Mouse (Mus musculus): ENCODE data around the gene Hmgcr. TPM values are rescaled to one million over a fixed set of nuclear protein-coding genes. Genes with fewer than 3 reads are reported as not detected.

Gene Hmgcr
- polyA plus RNA-seq (2015; fragmentation: Nextera tagmentation; extraction: Ambion mirVana): 25.3 and 26.5 TPM in 2 replicates

DNA sequence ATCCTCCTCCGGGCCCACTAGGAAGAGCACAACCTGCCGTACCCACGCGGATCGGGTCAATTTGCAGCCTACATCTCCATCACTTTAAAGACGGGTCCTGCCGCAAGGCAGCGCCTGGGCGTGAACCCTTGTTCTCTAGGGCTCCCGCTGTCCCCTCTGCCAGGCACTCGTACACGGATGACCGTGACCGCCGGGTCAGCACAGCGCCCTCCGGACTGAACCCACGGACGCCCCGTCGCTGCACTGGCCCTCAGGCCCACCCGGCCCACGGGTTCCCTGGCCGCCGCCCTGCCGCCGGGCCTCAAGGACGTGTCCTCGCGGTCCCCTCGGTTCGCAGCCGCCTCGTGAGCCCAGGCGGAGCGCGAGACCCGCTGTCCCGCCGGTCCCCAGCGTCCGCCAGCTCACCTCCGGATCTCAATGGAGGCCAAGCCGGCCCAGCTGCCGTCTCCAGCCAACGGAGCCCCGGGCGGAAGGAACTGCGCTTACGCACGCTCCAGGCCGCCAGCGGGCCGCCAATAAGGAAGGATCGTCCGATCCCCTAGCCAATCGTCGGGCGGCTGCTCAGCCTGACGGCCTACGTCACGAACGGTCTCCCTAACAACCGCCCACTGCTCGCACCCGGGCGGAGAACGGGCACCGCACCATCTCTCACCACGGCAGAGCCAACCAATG is at the start of gene Hmgcr:
Gene Hmgcr (minus strand): TSS at position 531 of the 672 bp plus-strand sequence.
- no peaks in the 10 kb centered on the region for H3K27me3 ChIP-seq (ENCODE audit: insufficient read depth, low read length)
- H3K9me3 ChIP-seq (ENCODE audit: low read length): no peaks in the 10 kb centered on the region
- peak within 1 kb of the TSS; percentile 93 for H3K27ac ChIP-seq (ENCODE audit: low read depth)
- DNase-seq (peak; percentile 96), ATAC-seq (peak; percentile 99)
- H3K36me3 ChIP-seq (replicated peaks; ENCODE audit: insufficient read depth, low read length): peaks cover 11% of the 10 kb centered on the region
- H3K4me2 ChIP-seq (ENCODE audit: low read depth, low read length): peak within 1 kb of the TSS; percentile 84
- WGBS (ENCODE audit: insufficient replicate concordance): 1% methylated on average over 65 of the region's 70 CpGs
- TF ChIP-seq CTCF (IDR thresholded peaks at IDR 0.05; ENCODE audit: low read depth) (peak; percentile 37), EP300 (IDR thresholded peaks at IDR 0.05; ENCODE audit: low read depth) (no peak)
- peak within 1 kb of the TSS; percentile 94 for H3K4me3 ChIP-seq (ENCODE audit: low read depth, low read length)
- H3K4me1 ChIP-seq (ENCODE audit: insufficient read depth): peaks cover 26% of the 10 kb centered on the region
- H3K9ac ChIP-seq (replicated peaks): peak within 1 kb of the TSS; percentile 92

DNA sequence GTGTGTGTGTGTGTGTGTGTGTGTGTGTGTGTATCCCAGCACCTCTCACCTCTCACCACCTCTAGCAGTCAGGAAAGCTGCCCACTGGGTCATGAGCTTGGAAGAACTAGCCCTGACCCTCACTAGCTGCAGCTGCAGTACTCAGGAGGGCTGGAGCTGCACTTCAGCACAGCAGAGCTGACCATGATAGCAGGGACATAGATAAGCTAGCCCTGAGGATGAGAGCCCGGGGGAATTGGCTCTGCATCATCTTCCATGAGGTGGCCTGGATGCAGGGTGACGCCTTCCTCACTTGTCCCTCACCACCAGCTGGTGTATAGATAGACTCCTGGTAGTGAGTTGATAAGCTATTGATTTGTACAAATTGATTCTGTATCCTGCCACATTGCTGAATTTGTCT is 49.3 kb upstream of the Hmgcr start:
- no peak for TF ChIP-seq EP300 (IDR thresholded peaks at IDR 0.05; ENCODE audit: low read depth)
- TF ChIP-seq CTCF (IDR thresholded peaks at IDR 0.05; ENCODE audit: low read depth): no peak
- no peaks in the 10 kb centered on the region for H3K36me3 ChIP-seq (replicated peaks; ENCODE audit: insufficient read depth, low read length)
- no peak for DNase-seq

DNA sequence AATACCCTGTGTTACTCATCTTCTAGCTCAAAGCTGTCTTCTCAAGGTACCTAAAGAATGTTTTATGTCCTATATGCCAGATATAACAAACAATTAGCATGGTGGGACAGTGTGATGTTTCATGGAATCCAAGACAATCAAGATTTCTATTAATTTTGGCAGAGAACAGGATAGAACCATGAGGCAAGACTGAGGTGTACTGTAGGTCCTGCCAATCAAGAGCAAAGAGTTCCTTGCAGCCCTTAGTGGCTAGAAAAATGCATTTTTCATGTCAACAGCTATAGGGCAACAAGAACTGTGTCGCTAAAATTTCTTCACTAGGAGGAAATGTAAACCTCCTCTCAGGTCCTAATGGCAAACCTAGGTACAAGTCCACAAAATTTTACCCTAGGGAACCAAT is 47.1 kb upstream of the Hmgcr start:
- no peaks in the 10 kb centered on the region for H3K9me3 ChIP-seq (ENCODE audit: low read length)
- WGBS (ENCODE audit: insufficient replicate concordance): 56% methylated on average over 1 of the region's 1 CpGs
- H3K9ac ChIP-seq (replicated peaks): no peak overlapping the region
- DNase-seq: no peak
- TF ChIP-seq CTCF (IDR thresholded peaks at IDR 0.05; ENCODE audit: low read depth): no peak
- TF ChIP-seq EP300 (IDR thresholded peaks at IDR 0.05; ENCODE audit: low read depth): no peak
- ATAC-seq: no peak
- no peak overlapping the region for H3K27ac ChIP-seq (ENCODE audit: low read depth)
- no peaks in the 10 kb centered on the region for H3K4me1 ChIP-seq (ENCODE audit: insufficient read depth)
- no peak overlapping the region for H3K4me3 ChIP-seq (ENCODE audit: low read depth, low read length)
- no peaks in the 10 kb centered on the region for H3K36me3 ChIP-seq (replicated peaks; ENCODE audit: insufficient read depth, low read length)
- H3K27me3 ChIP-seq (ENCODE audit: insufficient read depth, low read length): no peaks in the 10 kb centered on the region
- H3K4me2 ChIP-seq (ENCODE audit: low read depth, low read length): no peak overlapping the region

More for the DNA sequence above, 49.3 kb upstream of the Hmgcr start:
- H3K27me3 ChIP-seq (ENCODE audit: insufficient read depth, low read length): no peaks in the 10 kb centered on the region
- H3K4me3 ChIP-seq (ENCODE audit: low read depth, low read length): no peak overlapping the region
- H3K9me3 ChIP-seq (ENCODE audit: low read length): no peaks in the 10 kb centered on the region
- ATAC-seq: no peak
- no peak overlapping the region for H3K4me2 ChIP-seq (ENCODE audit: low read depth, low read length)
- no peak overlapping the region for H3K27ac ChIP-seq (ENCODE audit: low read depth)
- H3K4me1 ChIP-seq (ENCODE audit: insufficient read depth): no peaks in the 10 kb centered on the region
- 57% methylated on average over 2 of the region's 2 CpGs for WGBS (ENCODE audit: insufficient replicate concordance)
- H3K9ac ChIP-seq (replicated peaks): no peak overlapping the region

DNA sequence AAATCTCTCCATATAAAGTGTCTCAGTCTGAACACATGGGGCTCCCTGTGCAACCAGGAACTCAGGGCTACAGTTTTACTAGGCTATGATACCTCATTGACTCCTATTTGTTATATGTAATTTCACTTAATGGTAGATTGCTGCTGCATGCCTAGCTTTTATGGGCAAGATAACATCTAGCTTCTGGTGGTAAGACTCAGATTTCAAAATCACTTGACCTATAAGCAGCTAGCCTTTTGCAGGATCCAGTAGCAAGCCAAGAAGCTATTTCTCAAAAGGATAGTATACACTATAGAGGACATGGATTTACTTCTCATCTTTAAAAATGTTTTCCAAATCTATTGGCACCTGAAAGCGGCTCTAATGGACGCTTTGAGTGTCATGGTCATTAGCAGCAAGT is 45.6 kb upstream of the Hmgcr start:
- ATAC-seq (no peak), DNase-seq (no peak)
- Histone ChIP-seq H3K36me3 (replicated peaks; ENCODE audit: insufficient read depth, low read length) (no peaks in the 10 kb centered on the region), H3K27me3 (ENCODE audit: insufficient read depth, low read length) (no peaks in the 10 kb centered on the region), H3K9ac (replicated peaks) (no peak overlapping the region), H3K4me3 (ENCODE audit: low read depth, low read length) (no peak overlapping the region), H3K9me3 (ENCODE audit: low read length) (no peaks in the 10 kb centered on the region), H3K4me1 (ENCODE audit: insufficient read depth) (no peaks in the 10 kb centered on the region), H3K27ac (ENCODE audit: low read depth) (no peak overlapping the region), H3K4me2 (ENCODE audit: low read depth, low read length) (no peak overlapping the region)
- 89% methylated on average over 2 of the region's 2 CpGs for WGBS (ENCODE audit: insufficient replicate concordance)
- no peak for TF ChIP-seq EP300 (IDR thresholded peaks at IDR 0.05; ENCODE audit: low read depth)
- TF ChIP-seq CTCF (IDR thresholded peaks at IDR 0.05; ENCODE audit: low read depth): no peak

DNA sequence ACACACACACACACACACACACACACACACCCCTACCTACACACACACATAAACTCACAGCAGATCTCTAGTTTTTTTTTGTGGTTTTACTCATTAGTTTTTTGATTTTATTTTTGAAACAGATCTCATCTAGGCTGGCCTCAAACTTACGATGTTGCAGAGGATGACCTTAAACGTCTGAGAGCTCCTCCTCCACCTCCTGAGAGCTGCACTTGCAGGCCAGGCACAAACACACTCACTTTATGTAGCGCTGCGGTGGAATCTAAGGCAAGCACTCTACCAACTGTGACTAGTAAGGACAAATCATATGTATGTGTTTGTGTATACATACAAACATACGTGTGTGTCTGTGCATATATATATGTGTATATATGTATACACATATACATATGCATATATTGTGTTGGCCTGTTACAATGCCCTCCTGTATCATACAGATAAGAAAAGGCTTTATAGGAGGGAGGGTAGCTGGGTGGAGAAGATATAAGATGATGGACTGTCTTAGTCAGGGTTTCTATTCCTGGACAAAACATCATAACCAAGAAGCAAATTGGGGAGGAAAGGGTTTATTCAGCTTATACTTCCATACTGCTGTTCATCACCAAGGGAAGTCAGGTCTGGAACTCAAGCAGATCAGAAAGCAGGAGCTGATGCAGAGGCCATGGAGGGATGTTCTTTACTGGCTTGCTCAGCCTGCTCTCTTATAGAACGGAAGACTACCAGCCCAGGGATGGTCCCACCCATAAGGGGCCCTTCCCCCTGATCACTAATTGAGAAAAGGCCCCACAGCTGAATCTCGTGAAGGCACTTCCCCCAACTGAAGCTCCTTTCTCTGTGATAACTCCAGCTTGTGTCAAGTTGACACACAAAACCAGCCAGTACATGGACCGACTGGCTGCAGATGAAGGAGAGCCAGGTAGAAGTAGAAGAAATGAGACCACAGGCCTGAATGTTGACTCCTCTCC is 38.8 kb upstream of the Hmgcr start:
- no peaks in the 10 kb centered on the region for H3K9me3 ChIP-seq (ENCODE audit: low read length)
- no peak overlapping the region for H3K27ac ChIP-seq (ENCODE audit: low read depth)
- ATAC-seq (peak; percentile 72), DNase-seq (no peak)
- no peaks in the 10 kb centered on the region for H3K4me1 ChIP-seq (ENCODE audit: insufficient read depth)
- H3K4me3 ChIP-seq (ENCODE audit: low read depth, low read length): no peak overlapping the region
- H3K9ac ChIP-seq (replicated peaks): no peak overlapping the region
- no peaks in the 10 kb centered on the region for H3K36me3 ChIP-seq (replicated peaks; ENCODE audit: insufficient read depth, low read length)
- TF ChIP-seq EP300 (IDR thresholded peaks at IDR 0.05; ENCODE audit: low read depth) (no peak), CTCF (IDR thresholded peaks at IDR 0.05; ENCODE audit: low read depth) (no peak)
- no peaks in the 10 kb centered on the region for H3K27me3 ChIP-seq (ENCODE audit: insufficient read depth, low read length)
- 58% methylated on average over 8 of the region's 8 CpGs for WGBS (ENCODE audit: insufficient replicate concordance)
- H3K4me2 ChIP-seq (ENCODE audit: low read depth, low read length): no peak overlapping the region

All from liver, postnatal 0 days (tissue).